Mouse (Mus musculus) E14TG2a.4 (cell line): ENCODE data around the gene Gm49776.
"Not testable (repeated sequence)": the region's sequence is repeated elsewhere in the genome, so short reads cannot be mapped to it uniquely, and the experiment has no call there.

Experiments used
- H3K27me3 ChIP-seq: 2 replicates; pipeline ENCODE4 v1.6.1; 2014; ENCODE audit warnings: low read length, control low read depth; ENCODE audit not compliant: insufficient read depth
- H3K36me3 ChIP-seq: 2 replicates; pipeline ENCODE4 v1.6.1; 2014; ENCODE audit warnings: low read length, control low read depth; ENCODE audit not compliant: insufficient read depth
- H3K4me1 ChIP-seq: replicated peaks from 2 replicates; pipeline ENCODE4 v1.6.1; 2014; ENCODE audit warnings: low read depth, low read length, control low read depth
- H3K4me3 ChIP-seq: replicated peaks from 2 replicates; pipeline ENCODE4 v1.5.1; 2014; ENCODE audit warnings: mild to moderate bottlenecking, low read length
- H3K9me3 ChIP-seq: 2 replicates; pipeline ENCODE4 v1.6.1; 2014; ENCODE audit warnings: low read length, control low read depth
- CTCF ChIP-seq: conservative IDR thresholded peaks from 2 replicates; pipeline ENCODE4 v1.5.1; 2014; ENCODE audit warnings: low read length
- NANOG ChIP-seq: IDR thresholded peaks from 2 replicates; pipeline ENCODE4 v1.6.1; 2014; ENCODE audit warnings: borderline replicate concordance, low read length, mixed read lengths
- POU5F1 ChIP-seq: IDR thresholded peaks from 2 replicates; pipeline ENCODE4 v1.6.1; 2014; ENCODE audit warnings: low read length, borderline replicate concordance

Gene Gm49776

DNA sequence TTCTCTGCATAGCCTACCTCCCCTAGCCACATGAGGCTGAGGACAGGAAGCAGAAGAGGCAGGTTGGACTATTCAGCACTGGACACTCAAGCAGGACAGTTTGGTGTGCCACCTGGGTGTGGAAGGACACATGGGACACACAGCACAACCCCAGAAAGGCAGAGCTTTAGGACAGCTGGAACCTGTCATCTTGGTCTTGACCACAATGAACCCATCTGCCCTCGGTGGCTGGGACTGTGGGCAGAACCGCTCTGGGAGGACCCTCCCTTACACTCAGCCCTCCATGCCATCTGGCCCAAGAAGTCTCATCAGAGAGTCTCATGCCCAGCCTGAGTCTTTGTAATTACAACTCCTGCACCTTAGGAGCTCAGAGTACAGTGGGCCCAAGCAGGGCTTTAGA is 58.1 kb downstream of the Gm49776 start:
- no peak for TF ChIP-seq CTCF
- no peak for TF ChIP-seq POU5F1
- H3K4me3 ChIP-seq, result no peak overlapping the region
- H3K9me3 ChIP-seq, result no peaks in the 10 kb centered on the region
- H3K4me1 ChIP-seq, result peaks cover 15% of the 10 kb centered on the region
- no peaks in the 10 kb centered on the region for H3K36me3 ChIP-seq
- peaks cover 36% of the 10 kb centered on the region for H3K27me3 ChIP-seq

- H3K4me3 ChIP-seq, result no peak overlapping the region
Observed at GRCm38 (mm10) chr16:18198365-18199098, 59.6 kb downstream of the Gm49776 start.

DNA sequence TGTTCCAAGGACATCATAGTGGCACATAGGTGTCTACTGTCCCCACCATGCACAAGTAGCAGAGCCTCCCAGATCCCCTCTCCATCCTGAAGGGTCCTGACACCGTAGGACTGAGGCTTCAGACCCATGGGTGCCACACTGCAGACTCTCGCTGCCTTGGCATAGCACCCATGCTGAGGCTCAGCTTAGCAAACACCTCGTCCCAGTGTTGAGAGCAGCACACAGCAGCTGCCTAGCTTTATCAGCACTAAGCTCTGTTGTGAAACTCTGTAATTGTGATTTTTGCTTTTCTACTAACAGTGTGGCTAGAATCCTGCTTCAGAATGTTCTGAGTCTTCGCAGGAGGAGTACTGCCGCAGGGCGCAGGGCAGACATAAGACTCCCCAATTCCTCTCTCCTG is 60.2 kb downstream of the Gm49776 start:
- H3K4me1 ChIP-seq, result peaks cover 26% of the 10 kb centered on the region
- peaks cover 35% of the 10 kb centered on the region for H3K27me3 ChIP-seq
- no peaks in the 10 kb centered on the region for H3K36me3 ChIP-seq
- no peak overlapping the region for H3K4me3 ChIP-seq
- TF ChIP-seq CTCF, result no peak
- TF ChIP-seq POU5F1, result no peak
- TF ChIP-seq NANOG, result no peak
- H3K9me3 ChIP-seq, result no peaks in the 10 kb centered on the region

More at GRCm38 (mm10) chr16:18198365-18199098, 59.6 kb downstream of the Gm49776 start:
- peaks cover 29% of the 10 kb centered on the region for H3K4me1 ChIP-seq
- TF ChIP-seq NANOG (no peak), CTCF (no peak), POU5F1 (no peak)
- H3K9me3 ChIP-seq, result no peaks in the 10 kb centered on the region
- H3K36me3 ChIP-seq, result no peaks in the 10 kb centered on the region
- peaks cover 35% of the 10 kb centered on the region for H3K27me3 ChIP-seq

GRCm38 (mm10) chr16:18195561-18195960 is 62.6 kb downstream of the Gm49776 start:
- H3K4me1 ChIP-seq, result peaks cover 26% of the 10 kb centered on the region
- not testable (repeated sequence) for H3K4me3 ChIP-seq, H3K36me3 ChIP-seq, H3K9me3 ChIP-seq
- peaks cover 28% of the 10 kb centered on the region for H3K27me3 ChIP-seq
